Mouse (Mus musculus) cortical plate, adult 2 months (tissue): Measurements from ENCODE around the gene Mmp9.

Experiments used
- CTCF ChIP-seq: fragments of 200-500 bp; IDR thresholded peaks from 2 replicates; pipeline ENCODE4 v1.5.1; 2011; ENCODE audit warnings: mild to moderate bottlenecking, control low read depth, low read length; ENCODE audit not compliant: insufficient read depth; ENCODE audit errors: extremely low read depth
- POLR2A ChIP-seq: fragments of 200-500 bp; IDR thresholded peaks from 2 replicates; pipeline ENCODE4 v1.6.1; 2011; ENCODE audit warnings: mild to moderate bottlenecking, low read length, control low read depth; ENCODE audit not compliant: insufficient read depth; ENCODE audit errors: extremely low read depth

GRCm38 (mm10) chr2:164988777-164989176 is 48.2 kb downstream of the Mmp9 start:
- no peak for TF ChIP-seq CTCF
- TF ChIP-seq POLR2A = no peak
